Mouse (Mus musculus) E14TG2a.4 (cell line): ENCODE measurements at regions not wholly inside any gene's neighbourhood (a gene's known extent, or its start where the extent isn't known, plus 50 kb on each side); places are given as distances from the start of the nearest gene placed in this dataset.

ENCODE experiments used
- CTCF ChIP-seq: conservative IDR thresholded peaks from 2 replicates; pipeline ENCODE4 v1.5.1; 2014; ENCODE audit warnings: low read length
- NANOG ChIP-seq: IDR thresholded peaks from 2 replicates; pipeline ENCODE4 v1.6.1; 2014; ENCODE audit warnings: borderline replicate concordance, low read length, mixed read lengths
- POU5F1 ChIP-seq: IDR thresholded peaks from 2 replicates; pipeline ENCODE4 v1.6.1; 2014; ENCODE audit warnings: low read length, borderline replicate concordance

GRCm38 (mm10) chr1:108369904-108370600 is 780.2 kb downstream of the Serpinb8 start:
- TF ChIP-seq CTCF (no peak), NANOG (no peak), POU5F1 (no peak)
